Mouse (Mus musculus) kidney, embryonic 14.5 days (tissue): ENCODE measurements at regions not wholly inside any gene's neighbourhood (a gene's known extent, or its start where the extent isn't known, plus 50 kb on each side); places are given as distances from the start of the nearest gene placed in this dataset.

Source experiments
- ATAC-seq: fragments of 200-750 bp; cut with Nextera tagmentation; 2 replicates; pipeline ENCODE4 v1.8.0; 2017; ENCODE audit warnings: moderate number of reproducible peaks, mild to moderate bottlenecking, moderate TSS enrichment, moderate library complexity; ENCODE audit not compliant: low FRiP score, low TSS enrichment
- H3K27ac ChIP-seq: fragments of 300-500 bp; sonication (generic); 2 replicates; pipeline ENCODE4 v1.5.1; 2014; ENCODE audit warnings: low read depth, mild to moderate bottlenecking, low read length, moderate library complexity, mixed read lengths
- H3K27me3 ChIP-seq: fragments of 300-500 bp; sonication (generic); 2 replicates; pipeline ENCODE4 v1.6.1; 2014; ENCODE audit warnings: mild to moderate bottlenecking, low read length; ENCODE audit not compliant: control insufficient read depth, insufficient read depth
- H3K36me3 ChIP-seq: fragments of 300-500 bp; sonication (generic); 2 replicates; pipeline ENCODE4 v1.6.1; 2014; ENCODE audit warnings: low read length, mixed read lengths; ENCODE audit not compliant: control insufficient read depth, insufficient read depth
- H3K4me1 ChIP-seq: fragments of 300-500 bp; sonication (generic); 2 replicates; pipeline ENCODE4 v1.6.1; 2014; ENCODE audit warnings: low read length, mixed read lengths; ENCODE audit not compliant: control insufficient read depth, insufficient read depth
- H3K4me2 ChIP-seq: fragments of 300-500 bp; sonication (generic); replicated peaks from 2 replicates; pipeline ENCODE4 v1.6.1; 2014; ENCODE audit warnings: low read depth, mild to moderate bottlenecking, low read length
- H3K4me3 ChIP-seq: fragments of 300-500 bp; sonication (generic); 2 replicates; pipeline ENCODE4 v1.5.1; 2014; ENCODE audit warnings: mild to moderate bottlenecking, low read length
- H3K9ac ChIP-seq: fragments of 300-500 bp; sonication (generic); 2 replicates; pipeline ENCODE4 v1.6.1; 2014; ENCODE audit warnings: low read depth, mild to moderate bottlenecking, low read length, moderate library complexity
- H3K9me3 ChIP-seq: fragments of 300-500 bp; sonication (generic); 2 replicates; pipeline ENCODE4 v1.6.1; 2016; ENCODE audit warnings: low read length; ENCODE audit not compliant: control insufficient read depth
- WGBS: fragments of 180-500 bp; shearing (Covaris S2); extraction: QIAGEN DNeasy Blood & Tissue Kit; methylation state at CpG from one replicate; pipeline ENCODE4 v1.1.7; 2014; 5-methylcytosine and 5-hydroxymethylcytosine counted together

GRCm38 (mm10) chr15:86807296-86808080 lies 593.2 kb downstream of the Tbc1d22a start:
- Histone ChIP-seq H3K4me3 (no peak overlapping the region), H3K4me2 (no peak overlapping the region), H3K4me1 (no peaks in the 10 kb centered on the region), H3K9me3 (no peaks in the 10 kb centered on the region), H3K9ac (no peak overlapping the region), H3K27ac (no peak overlapping the region), H3K36me3 (no peaks in the 10 kb centered on the region), H3K27me3 (no peaks in the 10 kb centered on the region)
- no peak for ATAC-seq
- 87% methylated on average over 13 of the region's 13 CpGs for WGBS

- Histone ChIP-seq H3K27me3 (no peaks in the 10 kb centered on the region), H3K9ac (no peak overlapping the region), H3K4me1 (no peaks in the 10 kb centered on the region), H3K4me3 (no peak overlapping the region), H3K27ac (no peak overlapping the region), H3K4me2 (no peak overlapping the region), H3K9me3 (no peaks in the 10 kb centered on the region), H3K36me3 (no peaks in the 10 kb centered on the region)
- 55% methylated on average over 2 of the region's 2 CpGs for WGBS
- no peak for ATAC-seq
Measured at GRCm38 (mm10) chr15:86811821-86812220, 597.6 kb downstream of the Tbc1d22a start.

GRCm38 (mm10) chr15:86814808-86815421 lies 600.7 kb downstream of the Tbc1d22a start:
- H3K9me3 ChIP-seq, result no peaks in the 10 kb centered on the region
- H3K36me3 ChIP-seq, result no peaks in the 10 kb centered on the region
- no peak overlapping the region for H3K9ac ChIP-seq
- H3K27me3 ChIP-seq, result no peaks in the 10 kb centered on the region
- no peak overlapping the region for H3K4me3 ChIP-seq
- ATAC-seq, result no peak
- WGBS, result 63% methylated on average over 8 of the region's 8 CpGs
- H3K4me2 ChIP-seq, result no peak overlapping the region
- no peaks in the 10 kb centered on the region for H3K4me1 ChIP-seq
- no peak overlapping the region for H3K27ac ChIP-seq

- no peak overlapping the region for H3K27ac ChIP-seq
- 47% methylated on average over 6 of the region's 6 CpGs for WGBS
- no peaks in the 10 kb centered on the region for H3K36me3 ChIP-seq
- no peak overlapping the region for H3K4me3 ChIP-seq
- H3K9me3 ChIP-seq, result no peaks in the 10 kb centered on the region
- no peak overlapping the region for H3K4me2 ChIP-seq
- no peak overlapping the region for H3K9ac ChIP-seq
- no peaks in the 10 kb centered on the region for H3K27me3 ChIP-seq
- no peak; the same call in 1 of the 2 replicates for ATAC-seq
- H3K4me1 ChIP-seq, result no peaks in the 10 kb centered on the region
Measured at GRCm38 (mm10) chr15:86835996-86836395, 621.7 kb downstream of the Tbc1d22a start.

GRCm38 (mm10) chr15:86852161-86852870 lies 638.1 kb downstream of the Tbc1d22a start:
- Histone ChIP-seq H3K27me3 (no peaks in the 10 kb centered on the region), H3K4me2 (no peak overlapping the region), H3K27ac (no peak overlapping the region), H3K4me3 (no peak overlapping the region), H3K4me1 (no peaks in the 10 kb centered on the region), H3K9ac (no peak overlapping the region), H3K36me3 (no peaks in the 10 kb centered on the region), H3K9me3 (0 out of 2 replicates have a peak, but pooled peaks cover 3% of the 10 kb centered on the region)
- no peak for ATAC-seq
- 58% methylated on average over 11 of the region's 11 CpGs for WGBS

GRCm38 (mm10) chr15:86858356-86858906 lies 644.2 kb downstream of the Tbc1d22a start:
- H3K36me3 ChIP-seq, result no peaks in the 10 kb centered on the region
- no peak overlapping the region for H3K27ac ChIP-seq
- ATAC-seq, result no peak
- no peak overlapping the region for H3K4me2 ChIP-seq
- 41% methylated on average over 3 of the region's 3 CpGs for WGBS
- H3K4me3 ChIP-seq, result no peak overlapping the region
- H3K27me3 ChIP-seq, result no peaks in the 10 kb centered on the region
- H3K4me1 ChIP-seq, result no peaks in the 10 kb centered on the region
- no peaks in the 10 kb centered on the region for H3K9me3 ChIP-seq
- no peak overlapping the region for H3K9ac ChIP-seq

- Histone ChIP-seq H3K27ac (no peak overlapping the region), H3K9me3 (no peaks in the 10 kb centered on the region), H3K36me3 (no peaks in the 10 kb centered on the region), H3K27me3 (no peaks in the 10 kb centered on the region), H3K4me3 (0 out of 2 replicates have a peak overlapping the region, but pooled peaks have one; percentile 13), H3K9ac (no peak overlapping the region), H3K4me1 (no peaks in the 10 kb centered on the region), H3K4me2 (peak overlapping the region; percentile 29; the same call in 1 of the 2 replicates)
- ATAC-seq, result peak; percentile 77
- 7% methylated on average over 7 of the region's 7 CpGs for WGBS
Measured at GRCm38 (mm10) chr15:86875721-86876309, 661.6 kb downstream of the Tbc1d22a start.

- peak; percentile 69; the same call in 1 of the 2 replicates for ATAC-seq
- no peak overlapping the region for H3K4me2 ChIP-seq
- no peaks in the 10 kb centered on the region for H3K27me3 ChIP-seq
- H3K9me3 ChIP-seq, result no peaks in the 10 kb centered on the region
- H3K4me1 ChIP-seq, result no peaks in the 10 kb centered on the region
- WGBS, result 31% methylated on average over 6 of the region's 6 CpGs
- no peak overlapping the region for H3K27ac ChIP-seq
- no peaks in the 10 kb centered on the region for H3K36me3 ChIP-seq
- no peak overlapping the region for H3K4me3 ChIP-seq
- no peak overlapping the region for H3K9ac ChIP-seq
Measured at GRCm38 (mm10) chr15:86896974-86897373, 647.1 kb upstream of the Fam19a5 start.
